Mouse (Mus musculus) forebrain, embryonic 13.5 days (tissue): ENCODE results near the gene Upk3a. TPM values are rescaled to one million over a fixed set of nuclear protein-coding genes. Genes with fewer than 3 reads are reported as not detected.

Source experiments
- ATAC-seq: fragments of 200-750 bp; cut with Nextera tagmentation; 2 replicates; pipeline ENCODE4 v1.8.0; 2017
- H3K27ac ChIP-seq: fragments of 300-500 bp; sonication (generic); 2 replicates; pipeline ENCODE4 v1.5.1; 2015; ENCODE audit warnings: inconsistent platforms, mild to moderate bottlenecking, moderate library complexity
- H3K27me3 ChIP-seq: fragments of 300-500 bp; sonication (generic); 2 replicates; pipeline ENCODE4 v1.6.1; 2015; ENCODE audit warnings: mild to moderate bottlenecking, inconsistent platforms
- H3K36me3 ChIP-seq: fragments of 300-500 bp; sonication (generic); 2 replicates; pipeline ENCODE4 v1.6.1; 2015; ENCODE audit warnings: mild to moderate bottlenecking, inconsistent platforms; ENCODE audit not compliant: poor library complexity, severe bottlenecking
- H3K4me1 ChIP-seq: fragments of 300-500 bp; sonication (generic); 2 replicates; pipeline ENCODE4 v1.6.1; 2015; ENCODE audit warnings: inconsistent platforms
- H3K4me2 ChIP-seq: fragments of 300-500 bp; sonication (generic); 2 replicates; pipeline ENCODE4 v1.6.1; 2015; ENCODE audit warnings: inconsistent platforms, mild to moderate bottlenecking, moderate library complexity
- H3K4me3 ChIP-seq: fragments of 300-500 bp; sonication (generic); 2 replicates; pipeline ENCODE4 v1.5.1; 2015; ENCODE audit warnings: mild to moderate bottlenecking, inconsistent platforms
- H3K9ac ChIP-seq: fragments of 300-500 bp; sonication (generic); 2 replicates; pipeline ENCODE4 v1.6.1; 2015; ENCODE audit warnings: mild to moderate bottlenecking, inconsistent platforms
- H3K9me3 ChIP-seq: fragments of 300-500 bp; sonication (generic); replicated peaks from 2 replicates; pipeline ENCODE4 v1.6.1; 2016; ENCODE audit warnings: inconsistent platforms
- WGBS: fragments of 180-500 bp; shearing (Covaris S2); methylation state at CpG from one replicate; pipeline ENCODE4 v1.1.7; 2015; 5-methylcytosine and 5-hydroxymethylcytosine counted together
- polyA plus RNA-seq: library from polyadenylated mRNA; unstranded; fragments of >200 nt; fragmentation: Nextera tagmentation; extraction: Ambion mirVana; gene quantifications from 2 replicates; pipeline ENCODE4 v1.2.1, GENCODE M21; 2015

Upk3a gene
- polyA plus RNA-seq, result 0.15 and 0.59 TPM in 2 replicates

DNA sequence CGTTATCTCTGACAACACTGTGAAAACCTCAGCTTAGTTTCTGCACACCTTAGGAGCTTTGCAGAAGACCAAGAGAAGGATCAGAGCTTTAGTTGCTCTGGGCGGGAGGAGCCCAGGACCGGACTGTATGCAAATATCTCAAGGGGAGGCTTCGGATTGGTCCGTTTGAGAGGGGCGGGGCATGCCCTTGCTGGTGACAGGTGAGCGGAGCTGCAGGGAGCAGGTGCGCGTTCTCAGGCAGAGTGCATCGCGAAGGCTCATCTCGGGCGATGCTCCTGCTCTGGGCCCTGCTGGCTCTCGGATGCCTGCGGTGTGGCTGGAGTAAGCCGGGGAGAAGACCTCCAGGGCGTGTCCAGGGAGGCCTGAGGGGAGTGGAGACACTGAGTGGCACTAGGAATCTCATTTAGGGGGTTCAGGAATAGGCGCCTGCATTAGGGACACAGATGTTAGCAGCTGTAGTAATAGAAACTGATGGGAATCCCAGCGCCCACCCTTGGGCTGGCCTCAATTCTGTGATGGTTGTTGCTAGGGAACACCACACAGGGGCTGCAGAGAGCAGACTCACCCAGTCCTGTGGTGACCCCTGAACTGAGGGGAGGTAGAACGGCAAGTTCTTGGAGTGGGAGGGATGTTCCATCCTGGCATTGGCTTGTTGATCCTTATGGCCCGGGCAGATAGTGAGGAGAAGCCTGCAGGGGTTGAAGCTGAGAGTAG lies at the start of gene Upk3a:
Gene Upk3a, plus strand, starts transcription at position 191 of the 714 bp plus-strand sequence.
- H3K27ac ChIP-seq, result no peak within 1 kb of the TSS
- H3K9ac ChIP-seq, result no peak within 1 kb of the TSS

DNA sequence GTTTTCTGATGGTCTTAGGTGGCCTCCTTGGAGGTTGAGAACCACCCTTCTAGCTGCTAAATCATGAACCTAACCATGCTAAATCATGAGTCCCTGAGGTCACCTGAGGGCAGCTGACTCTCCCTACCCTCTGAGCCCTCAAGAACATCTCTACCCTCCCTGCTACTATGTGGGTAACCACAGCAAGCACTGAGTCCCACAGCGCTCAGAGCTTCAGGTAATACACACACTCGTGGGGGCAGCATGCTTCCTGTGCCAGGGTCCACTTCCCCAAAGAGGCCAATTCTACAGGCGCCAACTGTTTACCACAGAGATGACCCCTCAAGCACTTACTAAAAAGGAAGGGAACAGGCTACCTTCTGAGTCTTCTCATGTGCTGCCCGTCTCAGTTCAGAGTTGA lies 48.4 kb upstream of the Upk3a start:
- Histone ChIP-seq H3K27me3 (no peaks in the 10 kb centered on the region), H3K4me3 (no peak overlapping the region), H3K9me3 (no peaks in the 10 kb centered on the region), H3K36me3 (0 out of 2 replicates have a peak, but pooled peaks cover 7% of the 10 kb centered on the region), H3K4me1 (peaks cover 25% of the 10 kb centered on the region), H3K4me2 (no peak overlapping the region), H3K27ac (no peak overlapping the region), H3K9ac (no peak overlapping the region)
- 88% methylated on average over 4 of the region's 4 CpGs for WGBS
- ATAC-seq, result no peak

More for the DNA sequence above, at the start of gene Upk3a:
- H3K36me3 ChIP-seq, result no peaks in the 10 kb centered on the region
- peak within 1 kb of the TSS; percentile 9; the same call in 1 of the 2 replicates for H3K4me3 ChIP-seq
- peak within 1 kb of the TSS; percentile 45 for H3K4me2 ChIP-seq
- peaks cover 17% of the 10 kb centered on the region for H3K27me3 ChIP-seq
- H3K4me1 ChIP-seq, result peaks cover 7% of the 10 kb centered on the region
- H3K9me3 ChIP-seq, result no peaks in the 10 kb centered on the region
- no peak for ATAC-seq
- WGBS, result 8% methylated on average over 21 of the region's 21 CpGs

DNA sequence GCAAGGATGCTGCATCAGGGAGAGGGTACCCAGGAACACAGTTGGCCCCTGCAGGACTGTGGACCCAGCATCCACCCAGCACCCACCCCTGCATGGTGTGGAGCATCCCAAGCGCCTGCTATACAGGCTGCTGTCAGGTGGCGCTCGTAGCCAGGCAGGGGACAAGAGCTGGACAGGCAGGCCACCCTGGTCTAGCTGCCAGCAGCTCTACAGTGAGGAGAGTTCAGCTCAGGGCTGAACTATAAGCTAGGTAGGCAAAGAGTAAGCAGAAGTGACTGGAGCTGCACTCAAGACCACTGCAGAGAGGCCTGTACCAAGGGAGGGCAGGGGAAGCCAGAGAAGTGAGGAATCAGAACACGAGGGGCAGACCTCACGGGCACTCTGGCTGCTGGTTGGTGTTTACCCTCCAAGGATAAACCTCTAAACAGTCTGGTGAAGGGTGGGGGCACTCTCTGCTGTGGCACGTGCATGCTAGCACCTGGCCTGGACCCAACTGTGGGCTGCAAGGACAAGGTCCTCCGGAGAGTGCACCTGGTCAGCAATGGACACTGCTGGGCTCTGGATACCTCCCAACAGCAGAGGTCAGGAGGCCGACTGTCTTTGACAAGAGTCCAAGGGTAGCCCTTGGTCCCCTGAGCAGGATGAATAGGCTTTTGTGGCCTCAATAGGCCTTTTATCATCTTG lies 43.9 kb upstream of the Upk3a start:
- Histone ChIP-seq H3K4me2 (no peak overlapping the region), H3K4me3 (no peak overlapping the region), H3K9ac (peak overlapping the region; percentile 35), H3K4me1 (peaks cover 36% of the 10 kb centered on the region), H3K9me3 (no peaks in the 10 kb centered on the region), H3K27me3 (no peaks in the 10 kb centered on the region), H3K36me3 (0 out of 2 replicates have a peak, but pooled peaks cover 7% of the 10 kb centered on the region), H3K27ac (no peak overlapping the region)
- 43% methylated on average over 8 of the region's 8 CpGs for WGBS
- ATAC-seq, result no peak

DNA sequence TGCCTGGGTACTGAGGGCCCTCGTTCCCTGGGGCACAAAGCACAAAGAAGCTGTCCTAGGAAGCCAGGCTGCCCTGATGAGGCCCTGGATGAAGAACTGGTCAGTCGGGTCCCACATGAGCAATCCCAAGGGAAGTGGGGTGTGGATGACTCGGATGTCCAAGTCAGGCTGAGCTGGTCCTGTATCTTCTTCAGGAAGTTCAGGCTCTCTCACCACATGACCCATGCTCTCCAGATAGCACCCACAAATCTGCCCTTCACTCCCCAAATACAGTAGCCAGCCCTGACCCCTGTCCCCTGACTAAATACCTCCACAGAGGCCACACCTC lies 43.4 kb upstream of the Upk3a start:
- H3K4me1 ChIP-seq, result peaks cover 36% of the 10 kb centered on the region
- H3K4me3 ChIP-seq, result no peak overlapping the region

DNA sequence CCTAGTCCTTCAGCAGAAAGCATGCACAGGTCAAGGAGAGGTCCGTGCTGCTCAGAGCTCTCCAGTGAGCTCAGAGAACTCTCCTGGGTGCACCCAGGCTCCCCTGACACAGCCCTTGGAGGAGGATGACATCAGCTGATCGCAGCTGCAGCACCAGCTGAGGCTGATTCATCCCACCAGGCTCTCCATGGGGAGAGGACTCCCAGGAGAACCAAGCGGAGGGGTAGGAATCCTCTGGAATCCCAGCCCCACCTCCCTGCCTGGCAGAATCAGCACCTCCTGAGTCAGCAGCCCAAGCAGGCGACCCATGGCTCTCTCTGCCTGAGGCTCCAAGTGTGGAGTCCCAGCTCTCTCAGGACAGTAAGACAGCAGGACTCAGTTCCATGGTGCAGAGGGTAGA lies 41.2 kb upstream of the Upk3a start:
- 35% methylated on average over 4 of the region's 4 CpGs for WGBS
- ATAC-seq, result no peak

More for the DNA sequence above, 43.4 kb upstream of the Upk3a start:
- 6% methylated on average over 3 of the region's 3 CpGs for WGBS
- Histone ChIP-seq H3K4me2 (no peak overlapping the region), H3K27me3 (no peaks in the 10 kb centered on the region), H3K9me3 (no peaks in the 10 kb centered on the region), H3K36me3 (0 out of 2 replicates have a peak, but pooled peaks cover 7% of the 10 kb centered on the region), H3K27ac (no peak overlapping the region), H3K9ac (0 out of 2 replicates have a peak overlapping the region, but pooled peaks have one; percentile 26)
- no peak for ATAC-seq

DNA sequence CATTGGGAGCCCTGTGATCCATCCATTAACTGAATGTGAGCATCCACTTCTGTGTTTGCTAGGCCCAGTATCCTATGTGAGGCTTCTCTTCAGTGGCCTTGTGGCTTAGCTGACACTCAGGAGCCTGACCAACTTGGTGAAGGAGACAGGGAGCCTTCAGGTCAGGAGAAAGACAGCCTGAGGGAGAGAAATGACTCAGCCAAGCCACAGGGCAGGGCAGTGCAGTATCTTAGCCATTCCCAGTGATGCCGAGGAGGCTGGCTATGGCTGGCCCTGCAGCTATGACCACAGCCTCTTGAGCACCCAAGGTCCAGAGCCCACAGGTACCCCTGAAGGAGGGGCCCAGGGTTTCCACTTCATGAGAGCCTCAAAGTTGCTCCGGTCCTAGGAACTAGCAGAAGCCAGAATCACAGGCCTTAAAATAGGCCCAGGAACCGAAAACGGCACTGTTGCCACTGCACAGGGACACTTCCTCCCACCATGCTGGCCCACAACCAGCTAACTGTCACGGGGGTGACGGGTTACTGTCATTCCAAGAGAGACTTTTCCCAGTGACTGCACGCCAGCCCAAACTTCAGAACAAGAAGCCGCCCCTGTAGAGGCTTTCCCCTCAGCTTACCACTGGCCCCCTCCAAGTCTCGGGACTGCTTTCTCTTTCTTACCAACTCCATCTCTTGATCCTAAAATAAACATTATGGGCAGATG lies 35.2 kb upstream of the Upk3a start:
- no peak overlapping the region for H3K4me3 ChIP-seq
- peaks cover 25% of the 10 kb centered on the region for H3K4me1 ChIP-seq
- H3K9ac ChIP-seq, result no peak overlapping the region
- H3K27me3 ChIP-seq, result no peaks in the 10 kb centered on the region
- peaks cover 7% of the 10 kb centered on the region; the same call in 1 of the 2 replicates for H3K36me3 ChIP-seq
- no peak overlapping the region for H3K4me2 ChIP-seq
- no peaks in the 10 kb centered on the region for H3K9me3 ChIP-seq
- no peak overlapping the region for H3K27ac ChIP-seq
- ATAC-seq, result no peak
- 90% methylated on average over 9 of the region's 9 CpGs for WGBS

More for the DNA sequence above, 41.2 kb upstream of the Upk3a start:
- Histone ChIP-seq H3K9me3 (no peaks in the 10 kb centered on the region), H3K36me3 (peaks cover 4% of the 10 kb centered on the region; the same call in 1 of the 2 replicates), H3K27ac (no peak overlapping the region), H3K4me2 (no peak overlapping the region), H3K9ac (peak overlapping the region; percentile 12; the same call in 1 of the 2 replicates), H3K27me3 (no peaks in the 10 kb centered on the region), H3K4me3 (no peak overlapping the region), H3K4me1 (peaks cover 36% of the 10 kb centered on the region)

DNA sequence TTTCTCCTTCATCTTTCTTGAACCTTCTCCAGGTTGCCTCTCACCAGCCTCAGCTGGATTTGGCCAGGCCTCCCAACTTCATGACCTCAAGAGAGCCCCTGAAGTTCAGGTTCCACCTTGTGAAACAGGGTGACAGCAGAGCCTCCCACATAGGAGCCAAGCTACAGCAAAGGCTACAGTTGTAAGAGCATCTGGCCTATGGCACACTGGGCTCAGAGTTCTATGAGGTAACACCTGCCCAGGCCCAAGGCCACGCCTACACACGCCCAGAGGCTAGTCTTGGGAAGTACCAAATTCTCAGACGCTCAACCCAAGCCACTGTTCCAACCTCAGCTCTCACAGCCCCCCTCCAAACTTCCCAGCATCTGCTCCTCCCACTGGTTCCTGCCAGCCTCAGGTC lies 34.1 kb upstream of the Upk3a start:
- Histone ChIP-seq H3K9me3 (no peaks in the 10 kb centered on the region), H3K4me1 (peaks cover 27% of the 10 kb centered on the region), H3K27ac (no peak overlapping the region), H3K9ac (no peak overlapping the region), H3K4me3 (no peak overlapping the region), H3K27me3 (no peaks in the 10 kb centered on the region), H3K36me3 (peaks cover 7% of the 10 kb centered on the region; the same call in 1 of the 2 replicates), H3K4me2 (no peak overlapping the region)
- 88% methylated on average over 3 of the region's 3 CpGs for WGBS
- ATAC-seq, result no peak

DNA sequence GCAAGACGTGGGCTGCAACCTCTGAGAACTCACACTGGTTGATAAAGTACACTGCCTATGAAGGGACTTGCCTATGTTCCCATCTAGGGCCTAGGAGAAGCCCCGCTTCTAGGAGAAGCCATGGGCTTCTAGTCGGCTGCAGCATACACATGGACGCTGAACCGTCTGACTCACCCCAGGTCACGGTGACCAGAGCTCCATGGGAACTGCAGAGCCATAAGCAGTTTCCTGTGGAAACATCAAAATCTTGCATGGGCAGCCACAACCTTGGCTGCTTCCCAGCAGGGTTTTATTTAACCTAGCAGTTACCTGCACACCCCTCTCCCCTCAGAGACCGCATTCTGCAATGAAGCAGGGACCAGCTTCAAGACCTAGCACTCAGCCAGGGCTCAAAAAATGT lies 33.2 kb upstream of the Upk3a start:
- H3K4me2 ChIP-seq, result no peak overlapping the region
- H3K36me3 ChIP-seq, result peaks cover 7% of the 10 kb centered on the region; the same call in 1 of the 2 replicates
- no peak overlapping the region for H3K4me3 ChIP-seq
- WGBS, result 91% methylated on average over 7 of the region's 7 CpGs
- peaks cover 2% of the 10 kb centered on the region for H3K27me3 ChIP-seq
- no peak for ATAC-seq
- no peak overlapping the region for H3K9ac ChIP-seq
- no peak overlapping the region for H3K27ac ChIP-seq
- H3K9me3 ChIP-seq, result no peaks in the 10 kb centered on the region
- peaks cover 33% of the 10 kb centered on the region for H3K4me1 ChIP-seq

DNA sequence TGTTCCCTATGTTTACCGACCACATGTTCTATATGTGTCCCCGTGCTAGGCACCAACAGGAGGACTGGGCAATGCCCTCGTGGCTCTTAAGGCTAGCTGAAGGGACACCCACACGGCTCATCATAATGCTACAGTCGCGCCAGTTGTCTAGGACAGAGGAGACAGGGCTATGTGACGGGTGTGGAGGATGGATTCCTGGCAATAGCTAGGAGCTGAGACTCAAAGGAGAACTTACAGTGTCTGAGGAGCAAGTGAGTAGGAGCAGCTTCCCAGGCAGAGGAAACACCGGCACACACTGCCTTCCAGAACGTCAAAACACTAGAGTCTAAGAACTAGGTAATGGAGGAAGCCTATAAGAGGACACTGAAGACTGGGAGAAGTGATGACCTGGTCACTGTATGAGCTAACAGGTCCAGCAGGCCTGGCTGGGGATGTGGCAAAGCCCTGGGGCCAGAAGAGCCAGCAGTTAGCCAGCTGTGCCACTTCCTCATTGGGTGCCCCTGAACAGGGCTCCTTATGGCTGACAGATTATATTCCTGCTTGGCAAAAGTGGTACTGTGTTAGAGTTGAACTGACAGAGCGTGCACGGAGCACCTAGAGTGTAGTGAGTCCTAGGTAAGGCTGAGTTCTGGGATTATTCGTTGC lies 31.3 kb upstream of the Upk3a start:
- Histone ChIP-seq H3K9ac (0 out of 2 replicates have a peak overlapping the region, but pooled peaks have one; percentile 21), H3K27ac (no peak overlapping the region), H3K27me3 (peaks cover 4% of the 10 kb centered on the region), H3K9me3 (no peaks in the 10 kb centered on the region), H3K4me2 (peak overlapping the region; percentile 89), H3K4me1 (peaks cover 43% of the 10 kb centered on the region), H3K36me3 (0 out of 2 replicates have a peak, but pooled peaks cover 3% of the 10 kb centered on the region), H3K4me3 (peak overlapping the region; percentile 90; the same call in 1 of the 2 replicates)
- WGBS, result 85% methylated on average over 12 of the region's 12 CpGs
- ATAC-seq, result no peak

DNA sequence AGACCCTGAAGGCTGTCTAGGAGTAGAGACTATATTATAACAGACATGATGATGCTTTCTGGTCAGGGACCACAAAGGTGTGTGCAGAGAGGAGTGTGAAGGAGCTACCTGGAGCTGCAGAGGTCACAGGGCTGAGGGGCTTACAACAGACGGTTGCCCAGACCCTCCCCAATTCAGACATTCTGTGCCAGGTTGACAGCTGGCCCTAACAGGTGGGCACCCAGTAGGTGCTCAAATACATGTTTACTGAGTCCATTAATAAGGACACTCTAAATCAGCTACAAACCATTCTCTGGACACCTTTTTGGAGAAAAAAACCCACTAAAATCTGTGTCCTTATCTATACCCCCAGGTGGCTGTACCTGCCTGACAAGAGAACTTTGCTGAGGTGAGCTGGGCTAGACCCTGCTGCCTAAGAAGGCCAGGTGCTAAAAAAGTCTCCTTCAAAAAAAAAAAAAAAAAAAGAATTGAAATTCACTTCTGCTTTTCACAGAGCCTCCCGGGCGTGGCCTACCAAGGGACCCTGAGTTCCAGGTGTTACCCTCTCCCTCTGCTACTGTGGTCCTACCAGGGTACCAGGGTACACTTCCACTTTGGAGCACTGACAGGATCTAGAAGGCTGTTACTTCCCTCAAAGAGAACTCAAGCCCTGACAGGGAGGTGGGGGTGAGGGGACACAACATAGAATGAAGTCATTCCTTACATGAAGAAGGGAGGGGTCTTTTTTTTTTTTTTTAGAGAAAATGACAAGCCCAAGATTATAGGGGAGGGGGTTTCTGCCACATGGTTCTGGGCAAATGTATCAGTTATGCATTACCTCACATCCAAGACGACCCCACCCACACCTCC lies 30.5 kb upstream of the Upk3a start:
- 69% methylated on average over 4 of the region's 4 CpGs for WGBS
- Histone ChIP-seq H3K4me2 (peak overlapping the region; percentile 89), H3K4me1 (peaks cover 43% of the 10 kb centered on the region), H3K9ac (peak overlapping the region; percentile 93), H3K27me3 (peaks cover 4% of the 10 kb centered on the region), H3K36me3 (0 out of 2 replicates have a peak, but pooled peaks cover 3% of the 10 kb centered on the region), H3K9me3 (no peaks in the 10 kb centered on the region), H3K4me3 (peak overlapping the region; percentile 90), H3K27ac (no peak overlapping the region)
- no peak for ATAC-seq
